ENCODE assay signal across 8 mouse cellular contexts in genomic region chr17:47139171-47139617, GRCm38 (mm10).
DNase-seq lines count a peak whose midpoint lies in the region; ATAC-seq and TF ChIP-seq lines count a peak whose summit lies in the region.

No protein-coding gene starts in this region.

- peak; percentile 15 for DNase-seq in lung, adult 2 months
- DNase-seq in lung, postnatal 25 days (ENCODE audit: low spot score), result no peak
- DNase-seq in brain, adult 2 months (ENCODE audit: low read depth, low spot score), result peak; percentile 49
- no peak for DNase-seq in layer of hippocampus, adult 9-11 months
- DNase-seq in frontal cortex, postnatal 36 days (ENCODE audit: low spot score in 2 of 2), result no peak

- peak overlapping the region; percentile 56 for H3K4me2 ChIP-seq in forebrain, embryonic 16.5 days (ENCODE audit: low read length)
- H3K4me2 ChIP-seq in limb, embryonic 12.5 days, result peak overlapping the region; percentile 89
- peak overlapping the region; percentile 86 for H3K4me2 ChIP-seq in neural tube, embryonic 14.5 days (ENCODE audit: low read depth, low read length)

- TF ChIP-seq POLR2A in lung, adult 2 months (IDR thresholded peaks at IDR 0.05; ENCODE audit: borderline replicate concordance, extremely low read depth, low read depth, low read length), result no peak

- H3K36me3 ChIP-seq in forebrain, embryonic 16.5 days (ENCODE audit: control insufficient read depth, insufficient read depth), result no peaks in the 10 kb centered on the region
- H3K36me3 ChIP-seq in limb, embryonic 12.5 days, result no peaks in the 10 kb centered on the region
- H3K36me3 ChIP-seq in neural tube, embryonic 14.5 days (ENCODE audit: control insufficient read depth, insufficient read depth, low read length), result no peaks in the 10 kb centered on the region

- H3K27ac ChIP-seq in forebrain, embryonic 16.5 days (ENCODE audit: low read length), result peak overlapping the region; percentile 67
- H3K27ac ChIP-seq in limb, embryonic 12.5 days, result peak overlapping the region; percentile 99
- peak overlapping the region; percentile 95 for H3K27ac ChIP-seq in neural tube, embryonic 14.5 days (ENCODE audit: low read depth, low read length)

- no peak for ATAC-seq in forebrain, embryonic 16.5 days
- no peak for ATAC-seq in limb, embryonic 12.5 days (ENCODE audit: insufficient number of reproducible peaks, insufficient read depth, low FRiP score, low TSS enrichment, low read depth)
- ATAC-seq in neural tube, embryonic 14.5 days (ENCODE audit: low read depth), result no peak

- no peaks in the 10 kb centered on the region for H3K27me3 ChIP-seq in forebrain, embryonic 16.5 days (replicated peaks; ENCODE audit: control insufficient read depth, insufficient read depth, low read length)
- H3K27me3 ChIP-seq in limb, embryonic 12.5 days, result no peaks in the 10 kb centered on the region
- no peaks in the 10 kb centered on the region for H3K27me3 ChIP-seq in neural tube, embryonic 14.5 days (ENCODE audit: control insufficient read depth, insufficient read depth, low read length)

- H3K9ac ChIP-seq in forebrain, embryonic 16.5 days (replicated peaks; ENCODE audit: low read depth, low read length), result peak overlapping the region; percentile 83
- peak overlapping the region; percentile 42; the same call in 1 of the 2 replicates for H3K9ac ChIP-seq in limb, embryonic 12.5 days (replicated peaks)
- H3K9ac ChIP-seq in neural tube, embryonic 14.5 days (replicated peaks; ENCODE audit: low read depth, low read length), result peak overlapping the region; percentile 85

- H3K4me1 ChIP-seq in lung, adult 2 months (ENCODE audit: control insufficient read depth, insufficient read depth, low read length), result peaks cover 10% of the 10 kb centered on the region
- peaks cover 32% of the 10 kb centered on the region for H3K4me1 ChIP-seq in forebrain, embryonic 16.5 days (replicated peaks; ENCODE audit: control insufficient read depth, insufficient read depth, low read length)
- H3K4me1 ChIP-seq in limb, embryonic 12.5 days (replicated peaks), result peaks cover 29% of the 10 kb centered on the region
- peaks cover 18% of the 10 kb centered on the region for H3K4me1 ChIP-seq in neural tube, embryonic 14.5 days (ENCODE audit: control insufficient read depth, insufficient read depth, low read length)

- 5% methylated on average over 27 of the region's 27 CpGs for WGBS in lung, adult 2 months
- WGBS in forebrain, embryonic 16.5 days, result 2% methylated on average over 26 of the region's 27 CpGs
- WGBS in limb, embryonic 12.5 days, result 5% methylated on average over 27 of the region's 27 CpGs
- WGBS in neural tube, embryonic 14.5 days, result 2% methylated on average over 27 of the region's 27 CpGs

- no peaks in the 10 kb centered on the region for H3K9me3 ChIP-seq in forebrain, embryonic 16.5 days (ENCODE audit: control insufficient read depth, low read length)
- H3K9me3 ChIP-seq in limb, embryonic 12.5 days, result no peaks in the 10 kb centered on the region
- H3K9me3 ChIP-seq in neural tube, embryonic 14.5 days (ENCODE audit: control insufficient read depth, low read length), result no peaks in the 10 kb centered on the region

- H3K4me3 ChIP-seq in lung, adult 2 months (replicated peaks; ENCODE audit: extremely low read depth, low read depth, low read length), result peak overlapping the region; percentile 56
- H3K4me3 ChIP-seq in forebrain, embryonic 16.5 days (replicated peaks; ENCODE audit: low read length), result peak overlapping the region; percentile 65
- H3K4me3 ChIP-seq in limb, embryonic 12.5 days (replicated peaks), result peak overlapping the region; percentile 69
- H3K4me3 ChIP-seq in neural tube, embryonic 14.5 days (ENCODE audit: low read depth, low read length), result peak overlapping the region; percentile 62

- no peak for TF ChIP-seq CTCF in lung, adult 2 months (IDR thresholded peaks at IDR 0.05; ENCODE audit: insufficient read depth, low read length)

Comparison
In these comparisons a context has a peak if more than half of its experiments do, and no peak if none do; other contexts are left out.
1. DNase-seq: peak in lung, adult 2 months (single experiment) and brain, adult 2 months (single experiment); none in lung, postnatal 25 days (single experiment), layer of hippocampus, adult 9-11 months (single experiment) and frontal cortex, postnatal 36 days (0 of 2).
2. Peak in every context shown above with its lines, with median percentiles within 50 percentile points of each other: H3K4me3 ChIP-seq, H3K27ac ChIP-seq, H3K4me2 ChIP-seq and H3K9ac ChIP-seq.